Mouse (Mus musculus): ENCODE measurements around the gene Padi4. TPM values are rescaled to one million over a fixed set of nuclear protein-coding genes. Genes with fewer than 3 reads are reported as not detected.
A peak's percentile ranks its signal among the peaks of the same experiment; 100 is the strongest.

The Padi4 gene
- not detected for total RNA-seq (2021)
- long read RNA-seq = 0 reads

DNA sequence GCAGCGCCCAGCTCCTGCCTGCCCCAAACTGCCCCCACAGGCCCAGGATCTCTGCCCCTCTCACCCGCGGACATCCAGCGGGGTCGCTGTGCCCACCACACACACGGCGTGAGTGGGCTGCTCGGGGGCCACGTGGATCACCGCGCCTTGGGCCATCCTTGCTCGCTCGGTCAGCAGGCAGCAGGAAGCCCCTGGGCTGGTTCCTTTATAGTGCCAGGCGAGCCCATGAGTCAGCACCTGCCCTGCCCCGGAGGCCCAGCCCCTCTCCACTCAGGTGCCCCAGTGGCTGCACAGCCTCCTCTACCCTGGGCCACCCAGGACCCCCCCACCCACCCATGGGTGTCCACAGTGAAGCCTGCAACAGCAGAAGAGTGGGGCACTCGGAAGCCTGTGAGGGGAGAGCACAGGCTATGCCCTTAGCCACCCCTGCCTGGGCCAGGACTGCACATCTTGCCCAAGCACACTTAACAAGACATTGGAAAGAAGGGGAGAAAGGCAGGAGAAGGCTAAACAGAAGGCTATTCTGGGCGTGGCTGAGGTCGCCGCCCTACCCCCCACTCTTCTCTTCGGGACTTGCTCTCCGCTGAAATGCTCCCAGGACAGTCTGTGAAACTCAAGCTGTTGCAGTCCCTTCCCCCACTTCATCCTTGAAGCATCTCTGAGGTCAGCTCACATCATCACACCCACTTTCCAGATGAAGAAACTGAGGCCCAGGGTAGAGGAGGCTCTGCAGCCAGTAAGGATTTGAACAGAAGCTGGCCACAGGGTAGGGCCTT lies at the start of gene Padi4:
Padi4 (minus strand) TSS at position 212 of the 776 bp plus-strand sequence.
- no peak for DNase-seq (ENCODE audit: low spot score in 2 of 2)

DNA sequence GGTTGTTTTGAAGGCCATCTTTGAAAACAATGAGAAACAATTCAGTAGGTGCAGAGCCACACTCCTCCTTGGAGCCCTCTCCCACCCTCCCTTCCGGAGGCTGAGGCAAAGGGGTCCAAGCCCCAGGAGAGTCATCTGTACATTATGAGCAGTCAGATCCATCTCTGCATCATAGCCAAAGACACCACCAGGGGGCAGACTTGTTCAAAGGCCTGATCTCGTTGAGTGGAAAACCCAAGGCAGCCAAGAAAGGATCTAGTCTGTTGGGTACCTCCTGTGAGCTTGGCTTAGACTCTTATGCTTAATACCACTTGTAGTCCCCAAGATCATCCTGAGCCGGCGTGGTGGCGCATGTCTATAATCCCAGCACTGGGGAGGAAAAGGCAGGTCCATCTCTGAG lies 48.0 kb upstream of the Padi4 start:
- peak; percentile 36 to 80 for DNase-seq (ENCODE audit: low spot score in 2 of 2)

DNA sequence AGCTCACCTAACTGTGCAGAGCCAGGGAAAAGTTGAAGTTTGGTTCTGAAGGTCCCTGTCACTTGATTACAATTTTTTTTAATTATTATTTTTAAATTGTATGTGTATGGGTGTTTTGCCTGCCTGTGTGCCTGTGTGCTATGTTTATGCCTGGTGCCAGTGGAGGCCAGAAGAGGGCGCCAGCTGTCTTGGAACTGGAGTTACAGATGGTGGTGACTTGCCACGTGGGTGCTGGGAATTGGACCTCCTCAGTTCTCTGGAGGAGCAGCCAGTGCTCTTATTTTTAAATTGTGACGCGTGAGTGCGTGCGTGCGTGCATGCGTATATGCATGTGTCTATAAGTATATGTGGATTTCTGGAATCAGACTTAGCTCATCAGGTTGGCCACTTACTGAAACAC lies 43.4 kb upstream of the Padi4 start:
- DNase-seq (ENCODE audit: low spot score in 2 of 2) = no peak

GRCm38 (mm10) chr4:140815996-140816917 lies 42.2 kb upstream of the Padi4 start:
- no peak for DNase-seq (ENCODE audit: low spot score in 2 of 2)

DNA sequence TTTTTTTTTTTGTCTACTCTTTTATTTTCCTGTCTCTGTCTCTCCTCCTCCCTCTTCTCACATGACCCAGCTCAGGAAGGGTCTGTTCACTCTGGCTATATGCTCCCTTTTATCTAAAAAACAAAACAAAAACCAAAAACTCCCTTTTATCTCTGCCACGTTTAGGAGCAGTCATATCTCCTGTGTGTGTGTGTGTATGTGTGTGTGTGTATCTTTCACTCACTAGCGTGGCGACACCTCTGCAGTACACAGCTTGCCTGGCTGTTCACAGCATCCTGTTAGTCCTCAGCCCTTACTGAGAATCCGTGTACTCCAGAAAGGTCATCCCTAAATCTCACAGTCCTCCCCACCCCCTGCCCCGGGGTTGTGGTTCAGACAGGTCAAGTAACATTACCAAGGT lies 41.5 kb upstream of the Padi4 start:
- no peak for DNase-seq (ENCODE audit: low spot score in 2 of 2)

DNA sequence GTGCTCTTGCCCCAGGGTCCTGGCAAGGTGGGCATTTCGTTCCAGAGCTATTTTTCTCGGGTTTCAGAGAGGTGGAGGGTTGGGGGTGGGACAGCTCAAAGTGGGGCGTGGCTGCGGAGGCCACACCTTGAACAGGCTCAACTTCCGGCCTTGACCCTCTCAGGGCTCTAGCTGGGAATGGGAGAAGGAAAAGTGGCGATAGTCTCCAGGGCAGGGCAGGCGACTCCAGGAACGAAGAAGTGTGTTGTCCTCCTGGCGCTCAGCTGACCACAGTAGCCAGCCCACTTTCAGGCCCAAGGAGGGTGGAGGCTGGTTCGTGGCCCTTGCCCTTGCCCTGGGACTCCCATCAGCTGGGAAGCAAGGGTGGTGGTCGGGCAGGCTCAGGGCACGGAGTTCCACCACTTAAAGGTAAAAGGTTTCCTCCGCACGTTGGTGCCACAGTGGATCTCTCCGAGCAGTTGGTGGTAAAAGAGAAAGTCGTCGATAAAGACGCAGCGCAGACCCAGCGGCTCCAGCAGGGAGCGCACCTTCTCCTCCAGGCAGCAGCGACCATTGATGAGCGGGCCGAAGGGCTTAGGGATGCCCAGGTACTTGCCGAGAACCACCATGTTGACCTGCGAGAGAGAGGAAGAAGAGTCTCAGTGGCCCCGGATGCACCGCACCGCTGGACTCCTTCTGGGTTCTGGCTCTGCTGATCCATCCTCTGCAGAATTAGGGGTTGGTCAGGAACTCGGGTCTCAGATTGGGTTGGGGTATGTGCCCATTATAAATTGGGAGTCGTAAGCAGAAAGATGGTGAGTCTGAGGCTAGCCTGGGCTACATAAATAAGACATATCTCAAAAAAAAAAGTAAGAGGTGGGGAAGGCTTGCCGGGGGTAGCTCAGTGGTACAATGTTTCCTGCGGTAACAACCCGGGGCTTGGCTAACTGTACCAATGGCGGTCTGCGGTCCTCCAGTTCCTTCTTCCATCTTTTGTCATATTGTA lies 40.5 kb upstream of the Padi4 start:
- peak in 1 of 2 experiments; percentile 15 for DNase-seq (ENCODE audit: low spot score in 2 of 2)

- no peak for DNase-seq (ENCODE audit: low spot score in 2 of 2)
Observed at GRCm38 (mm10) chr4:140813358-140814185, 39.5 kb upstream of the Padi4 start.

- DNase-seq (ENCODE audit: low spot score in 2 of 2) = no peak
Observed at GRCm38 (mm10) chr4:140812609-140813008, 38.6 kb upstream of the Padi4 start.

DNA sequence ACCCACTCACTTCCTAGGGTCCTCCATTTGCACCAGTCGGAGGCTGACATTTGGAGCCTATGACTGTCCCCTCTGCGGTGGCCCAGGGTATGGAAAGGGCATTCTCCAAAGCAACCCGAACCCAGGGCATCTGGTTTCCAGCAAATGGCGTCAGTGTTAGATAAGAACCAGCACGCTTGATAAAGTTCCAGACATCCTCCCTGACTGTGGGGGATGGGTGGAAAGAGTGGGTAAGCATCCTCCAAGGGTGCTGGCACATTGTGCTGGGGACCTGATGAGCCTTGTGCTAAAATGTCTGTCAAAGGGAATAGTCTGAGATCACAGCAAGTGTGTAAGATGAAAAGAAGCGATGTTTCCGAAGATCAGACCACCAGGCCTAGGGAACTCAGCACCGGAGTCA lies 38.2 kb upstream of the Padi4 start:
- DNase-seq (ENCODE audit: low spot score in 2 of 2) = no peak

GRCm38 (mm10) chr4:140810458-140811260 lies 36.6 kb upstream of the Padi4 start, which contains the start of gene Padi3:
Gene Padi3, minus strand, starts transcription at chr4:140810648.
- DNase-seq (ENCODE audit: low spot score in 2 of 2) = no peak

DNA sequence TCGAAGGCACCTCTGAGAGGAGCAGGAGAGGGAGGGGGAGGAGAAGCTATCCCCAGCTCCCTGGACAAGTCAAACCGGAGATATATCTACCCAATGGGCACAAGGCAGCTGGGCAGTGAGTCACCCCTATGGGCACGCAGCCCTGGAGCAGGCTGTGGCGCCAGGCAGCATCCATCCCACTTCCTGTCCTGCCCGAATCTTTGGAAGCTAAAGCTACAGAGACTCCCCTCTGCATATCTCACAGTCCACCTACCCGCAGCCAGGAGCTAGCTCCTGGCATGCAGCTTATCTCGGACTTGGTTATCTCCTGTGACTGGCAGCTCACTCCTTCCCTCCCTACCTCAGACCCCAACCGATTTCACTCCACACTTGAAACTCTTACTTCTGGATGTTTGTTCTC lies 35.1 kb upstream of the Padi4 start:
- no peak for DNase-seq (ENCODE audit: low spot score in 2 of 2)

- DNase-seq (ENCODE audit: low spot score in 2 of 2) = no peak
Observed at GRCm38 (mm10) chr4:140804601-140805000, 30.6 kb upstream of the Padi4 start.

GRCm38 (mm10) chr4:140801364-140801763 lies 27.3 kb upstream of the Padi4 start:
- DNase-seq (ENCODE audit: low spot score in 2 of 2) = no peak

- DNase-seq (ENCODE audit: low spot score in 2 of 2) = no peak
Observed at GRCm38 (mm10) chr4:140796786-140797185, 22.8 kb upstream of the Padi4 start.

DNA sequence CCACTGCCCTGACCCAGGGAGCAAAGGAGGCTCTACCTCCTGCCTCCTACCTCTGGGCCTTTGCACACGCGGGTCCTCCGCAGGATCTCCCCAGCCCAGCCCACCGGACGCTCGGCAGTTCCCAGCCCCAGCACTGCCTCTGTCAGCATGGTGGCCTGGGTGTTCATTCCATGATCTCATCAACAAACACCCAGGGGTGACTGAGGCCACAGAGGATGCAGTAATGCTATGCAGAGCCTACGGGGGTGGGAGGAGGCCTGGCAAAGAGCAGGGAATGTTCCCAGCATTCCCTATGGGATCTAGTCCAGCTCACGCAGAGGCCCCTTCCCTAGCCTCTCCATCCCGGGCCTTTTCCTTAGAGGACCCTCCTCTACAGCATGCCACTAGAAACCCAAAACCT lies 20.6 kb upstream of the Padi4 start:
- no peak for DNase-seq (ENCODE audit: low spot score in 2 of 2)

DNA sequence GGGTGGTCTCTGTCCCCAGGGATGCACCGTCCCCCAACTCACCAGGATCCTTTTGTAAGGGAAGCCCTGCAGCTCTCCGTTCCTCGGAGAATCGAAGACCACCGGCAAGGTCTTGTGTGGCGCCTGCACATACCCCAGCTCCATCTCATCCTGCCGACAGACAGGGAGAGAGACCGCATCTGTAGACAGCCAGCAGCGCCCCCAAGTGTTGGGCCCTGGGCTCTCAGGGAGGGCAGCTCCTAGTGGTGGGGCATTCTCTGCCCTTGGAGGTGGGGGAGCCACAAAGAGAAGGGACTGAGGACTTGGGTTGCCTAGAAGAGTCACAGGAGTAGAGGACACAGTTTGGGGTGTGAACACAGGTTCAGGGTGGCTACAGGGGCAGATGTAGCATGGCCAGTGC lies 19.8 kb upstream of the Padi4 start:
- DNase-seq (ENCODE audit: low spot score in 2 of 2) = no peak

DNA sequence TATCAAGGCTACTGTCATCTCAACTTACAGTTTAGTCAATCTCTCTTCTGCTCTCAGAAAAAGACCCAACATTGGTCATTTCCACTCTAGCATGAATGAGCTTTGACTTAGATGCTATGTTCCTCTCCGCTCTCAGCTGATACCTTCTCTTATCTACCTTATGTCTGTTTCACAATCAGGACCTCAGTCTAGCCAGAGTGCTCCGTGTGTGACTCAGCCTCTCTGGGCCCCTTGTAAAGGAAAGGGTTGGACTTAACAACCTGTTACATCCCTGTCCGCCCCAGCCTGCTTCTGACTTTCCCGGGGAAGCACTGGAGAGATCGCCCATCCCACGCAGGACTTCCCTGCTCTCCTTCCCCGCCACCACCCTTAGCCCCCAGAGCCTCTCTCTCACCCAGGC lies 18.5 kb upstream of the Padi4 start:
- DNase-seq (ENCODE audit: low spot score in 2 of 2) = no peak

DNA sequence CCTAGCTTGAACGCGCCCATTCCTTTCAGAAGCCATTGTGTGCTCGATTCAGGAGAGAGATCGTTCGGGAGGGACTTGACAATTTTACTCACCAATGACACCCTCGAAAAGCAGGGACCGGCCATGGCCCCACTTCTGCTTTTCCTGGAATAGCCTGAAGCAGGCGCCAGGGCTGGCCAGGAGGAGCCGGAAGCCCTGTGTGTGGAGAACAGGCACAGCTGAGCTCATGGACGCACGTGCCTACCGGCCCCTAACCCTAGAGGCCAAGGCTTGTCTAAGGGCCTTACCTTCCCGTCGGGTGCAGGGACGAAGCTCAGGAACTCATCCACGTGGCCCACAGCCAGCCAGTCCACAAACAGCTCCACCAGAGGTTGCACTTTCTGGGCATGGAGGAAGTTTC lies 17.0 kb upstream of the Padi4 start:
- no peak for DNase-seq (ENCODE audit: low spot score in 2 of 2)

DNA sequence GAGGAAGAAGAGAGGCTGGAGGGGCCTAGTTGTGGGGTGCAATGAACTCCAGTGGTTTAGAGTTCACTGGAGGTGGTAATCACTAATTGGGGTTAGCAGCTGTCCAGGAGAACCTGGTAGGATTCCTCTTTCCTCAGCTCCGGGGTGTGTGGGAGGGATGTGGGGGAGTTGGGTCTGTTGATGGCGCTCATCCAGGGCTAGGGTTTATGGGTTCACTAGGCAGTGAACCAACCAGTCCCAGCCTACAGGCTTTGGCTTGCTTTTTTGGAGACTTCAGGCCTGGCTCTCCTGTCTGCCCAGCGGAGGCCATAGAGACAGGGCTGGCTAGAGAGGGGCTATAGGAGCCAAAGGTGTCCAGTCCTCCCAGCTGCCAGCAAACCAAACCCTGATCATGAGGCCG lies 15.9 kb upstream of the Padi4 start:
- DNase-seq (ENCODE audit: low spot score in 2 of 2) = no peak

Measured in layer of hippocampus, adult 18-20 months (tissue).